Mouse (Mus musculus) heart, postnatal 0 days (tissue): ENCODE results near the gene Slc16a4.

Experiments used
- CTCF ChIP-seq: IDR thresholded peaks from 2 replicates; pipeline ENCODE4 v1.5.1; 2016; ENCODE audit warnings: antibody characterized with exemption, control low read depth, low read depth
- EP300 ChIP-seq: IDR thresholded peaks from 2 replicates; pipeline ENCODE4 v1.6.1; 2016; ENCODE audit warnings: antibody characterized with exemption, low read depth

DNA sequence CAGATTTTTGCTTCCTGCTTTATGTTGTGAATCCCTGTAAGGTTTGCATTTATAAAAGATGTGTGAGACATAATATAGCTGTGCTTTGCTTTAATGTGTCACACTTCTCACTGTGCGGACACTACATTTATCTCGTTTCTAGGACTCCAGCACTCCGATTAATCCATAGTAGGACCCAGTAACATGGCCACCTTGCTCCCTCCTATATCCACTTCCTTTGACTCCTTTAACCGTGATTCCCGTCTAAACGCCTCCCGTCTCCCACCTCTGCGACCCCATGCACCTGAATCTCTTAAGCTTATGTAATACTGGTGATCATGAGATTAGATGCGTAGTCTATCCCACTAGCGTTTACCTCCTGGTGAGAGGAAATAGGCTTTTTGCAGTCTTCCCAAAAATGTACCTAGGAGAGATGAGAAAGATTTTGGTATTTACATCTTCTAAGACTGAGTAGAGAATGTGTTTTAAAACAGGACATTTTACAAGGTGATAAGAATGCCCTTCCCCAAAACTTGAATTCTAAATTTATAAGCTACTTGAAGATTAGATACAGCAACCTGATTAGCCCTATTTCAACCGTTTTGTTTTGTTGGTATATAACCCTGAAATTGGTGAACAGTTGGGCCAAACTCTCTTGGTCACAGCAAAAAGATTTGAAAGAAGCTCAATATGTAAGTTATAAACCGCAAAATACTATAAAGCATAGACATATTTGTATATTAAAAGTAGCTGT is 43.3 kb downstream of the Slc16a4 start:
- TF ChIP-seq CTCF (no peak), EP300 (no peak; the same call in 1 of the 2 replicates)
